Mouse (Mus musculus) myocyte (in vitro differentiated cells): ENCODE measurements around the gene Arhgef18.

Experiments used
- E2F4 ChIP-seq: IDR thresholded peaks from one replicate; pipeline ENCODE4 v1.6.1; 2011; ENCODE audit warnings: mild to moderate bottlenecking, control low read depth, moderate library complexity; ENCODE audit not compliant: insufficient read depth
- MAX ChIP-seq: IDR thresholded peaks from one replicate; pipeline ENCODE4 v1.6.1; 2011; ENCODE audit warnings: low read depth, mild to moderate bottlenecking, control low read depth
- POLR2A ChIP-seq: IDR thresholded peaks from one replicate; pipeline ENCODE4 v1.6.1; 2011; ENCODE audit warnings: low read depth, mild to moderate bottlenecking, control low read depth, moderate library complexity; ENCODE audit not compliant: insufficient read length
- TCF12 ChIP-seq: IDR thresholded peaks from one replicate; pipeline ENCODE4 v1.6.1; 2011; ENCODE audit warnings: mild to moderate bottlenecking, control low read depth; ENCODE audit not compliant: poor library complexity, insufficient read depth, severe bottlenecking
- USF1 ChIP-seq: IDR thresholded peaks from one replicate; pipeline ENCODE4 v1.6.1; 2011; ENCODE audit warnings: low read depth, mild to moderate bottlenecking, control low read depth, moderate library complexity

- no peak for TF ChIP-seq TCF12
- TF ChIP-seq POLR2A, result no peak
- TF ChIP-seq MAX, result no peak
- no peak for TF ChIP-seq E2F4
- TF ChIP-seq USF1, result no peak
Observed at GRCm38 (mm10) chr8:3425217-3425616, 32.4 kb downstream of the Arhgef18 start.
